Mouse (Mus musculus) lung, postnatal 0 days (tissue): ENCODE measurements around the gene Gm9970.

Experiments used
- CTCF ChIP-seq: IDR thresholded peaks from 2 replicates; pipeline ENCODE4 v1.5.1; 2016; ENCODE audit warnings: antibody characterized with exemption, mild to moderate bottlenecking
- EP300 ChIP-seq: IDR thresholded peaks from 2 replicates; pipeline ENCODE4 v1.6.1; 2016; ENCODE audit warnings: antibody characterized with exemption, mild to moderate bottlenecking, control low read depth

DNA sequence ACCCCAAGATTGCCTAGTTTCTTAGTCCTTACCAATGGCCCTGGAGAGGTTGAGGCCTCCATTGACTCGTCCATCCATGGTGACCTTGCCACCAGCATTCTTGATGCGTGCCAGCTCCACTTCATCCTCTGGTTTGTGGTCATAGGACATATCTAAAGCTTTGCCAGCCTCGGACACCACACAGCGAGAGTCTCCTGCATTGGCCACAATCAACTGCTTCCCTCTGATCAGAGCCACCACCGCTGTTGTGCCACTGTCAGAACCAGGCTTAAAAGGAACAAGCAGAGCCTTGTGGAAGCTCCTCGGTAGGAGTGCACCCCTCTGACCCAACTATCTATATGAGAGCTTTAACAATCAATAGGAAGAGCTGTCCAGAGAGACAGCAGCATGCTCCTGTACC lies 36.6 kb downstream of the Gm9970 start:
- TF ChIP-seq CTCF, result no peak
- TF ChIP-seq EP300, result no peak
